Mouse (Mus musculus) c-Kit-negative CD71-positive TER-119-positive erythroid progenitor cells, embryonic 14.5 days (primary cell): ENCODE data around the gene Mageb2.
"Not testable (repeated sequence)": the region's sequence is repeated elsewhere in the genome, so short reads cannot be mapped to it uniquely, and the experiment has no call there.

Source experiments
- DNase-seq: peaks from one replicate; pipeline ENCODE4 v3.0.0-alpha.2; 2013; ENCODE audit warnings: low read depth, low spot score

The Mageb2 gene

GRCm38 (mm10) chrX:91331390-91331789 is at the start of gene Mageb2:
Gene Mageb2 (plus strand): TSS chrX:91331690.
- DNase-seq, result not testable (repeated sequence)

- not testable (repeated sequence) for DNase-seq
Measured at GRCm38 (mm10) chrX:91313256-91313655, 18.2 kb upstream of the Mageb2 start.
